ENCODE assay signal across 12 mouse cellular contexts in genomic region chr16:48809374-48809773, GRCm38 (mm10). TPM values are rescaled to one million over a fixed set of nuclear protein-coding genes. Genes with fewer than 3 reads are reported as not detected.
A peak's percentile ranks its signal among the peaks of the same experiment; 100 is the strongest.
DNase-seq lines count a peak whose midpoint lies in the region; ATAC-seq and TF ChIP-seq lines count a peak whose summit lies in the region.
"Had no signal": no experiment of that assay in that cellular context is flagged by ENCODE, and none has a peak within 500 bp of the region (broad histone marks: within the 10 kb centered on the region; RNA-seq: fewer than 3 reads in every experiment).

No protein-coding gene starts in this region.

- H3K36me3 ChIP-seq in E14TG2a.4 (ENCODE audit: insufficient read depth, low read length) = no peaks in the 10 kb centered on the region
- H3K36me3 ChIP-seq: hindbrain, embryonic 10.5 days had no signal

- TF ChIP-seq CTCF in left cerebral cortex, adult 2 months (IDR thresholded peaks at IDR 0.05) = peak; percentile 20
- TF ChIP-seq CTCF in E14TG2a.4 (conservative IDR thresholded peaks at IDR 0.05; ENCODE audit: low read length) = peak; percentile 25; the same call in 1 of the 2 replicates

- no peak overlapping the region for H3K27ac ChIP-seq in left cerebral cortex, adult 2 months
- H3K27ac ChIP-seq: hindbrain, embryonic 10.5 days; macrophage had no signal

- no peaks in the 10 kb centered on the region for H3K4me1 ChIP-seq in E14TG2a.4 (replicated peaks; ENCODE audit: low read depth, low read length)
- H3K4me1 ChIP-seq: hindbrain, embryonic 10.5 days had no signal

- H3K4me3 ChIP-seq in left cerebral cortex, adult 2 months = no peak overlapping the region
- no peak overlapping the region for H3K4me3 ChIP-seq in E14TG2a.4 (replicated peaks; ENCODE audit: low read length)
- H3K4me3 ChIP-seq: hindbrain, embryonic 10.5 days had no signal

- 0 out of 2 replicates have a peak, but pooled peaks have one; percentile 39 for ATAC-seq in megakaryocyte progenitor cell, adult 5-6 weeks (replicated peaks; ENCODE audit: poor library complexity)

- intact Hi-C loops in left cerebral cortex, adult 2 months (cut with DNase I) = no loop called here

- H3K27me3 ChIP-seq in E14TG2a.4 (ENCODE audit: insufficient read depth, low read length) = no peaks in the 10 kb centered on the region

- DNase-seq in left cerebral cortex, adult 2 months (ENCODE audit: extremely low spot score in 1 of 2, low spot score in 2 of 2) = no peak
- no peak for DNase-seq in left cerebral cortex, adult 9 months (ENCODE audit: low spot score in 2 of 2)
- peak; percentile 53 for DNase-seq in CD4-positive helper T cell, adult 2 months (ENCODE audit: low read depth, low spot score)
- no peak for DNase-seq in ovary, adult 18-20 months (ENCODE audit: low spot score)
- no peak for DNase-seq in B cell, adult 2 months
- DNase-seq: heart, adult 11 months; kidney, postnatal 25 days had no signal

- H3K9me3 ChIP-seq in E14TG2a.4 (ENCODE audit: low read length) = no peaks in the 10 kb centered on the region
- H3K9me3 ChIP-seq: hindbrain, embryonic 10.5 days had no signal

RNA-seq across cellular contexts. Expression of gene Retnlb, which starts 7.3 kb away (rescaled TPM):
- not detected for total RNA-seq in left cerebral cortex, adult 2 months (2021)
- total RNA-seq in megakaryocyte progenitor cell, adult 5-6 weeks (2015) = not detected in 2 replicates
- not detected in 2 replicates for total RNA-seq in megakaryocyte progenitor cell, adult 5-6 weeks (2017)
- total RNA-seq: left cerebral cortex, postnatal 25 days had no signal

RNA-seq across cellular contexts. Expression of gene Retnla, which starts 33.0 kb away (rescaled TPM):
- not detected for total RNA-seq in left cerebral cortex, adult 2 months (2021)
- total RNA-seq in megakaryocyte progenitor cell, adult 5-6 weeks (2015) = not detected in 2 replicates
- not detected in 2 replicates for total RNA-seq in megakaryocyte progenitor cell, adult 5-6 weeks (2017)
- total RNA-seq: left cerebral cortex, postnatal 25 days had no signal

RNA-seq across cellular contexts. Expression of gene Trat1, which starts 37.6 kb away (rescaled TPM):
- total RNA-seq in left cerebral cortex, adult 2 months (2021) = under 1 TPM in 1 of 2 experiments, not detected in 1; 0.19 TPM
- not detected in 2 replicates for total RNA-seq in megakaryocyte progenitor cell, adult 5-6 weeks (2015)
- total RNA-seq in megakaryocyte progenitor cell, adult 5-6 weeks (2017) = 0.14 and 0.54 TPM in 2 replicates
